Mouse (Mus musculus) urinary bladder, postnatal 36 days (tissue): Measurements from ENCODE around the gene Aldh3a1.

Experiments used
- DNase-seq, 2 experiments: peaks; one replicate each; pipeline ENCODE4 v3.0.0; 2022; ENCODE audit warnings: low spot score in 2 of 2, mixed read lengths in 1 of 2

The Aldh3a1 gene

DNA sequence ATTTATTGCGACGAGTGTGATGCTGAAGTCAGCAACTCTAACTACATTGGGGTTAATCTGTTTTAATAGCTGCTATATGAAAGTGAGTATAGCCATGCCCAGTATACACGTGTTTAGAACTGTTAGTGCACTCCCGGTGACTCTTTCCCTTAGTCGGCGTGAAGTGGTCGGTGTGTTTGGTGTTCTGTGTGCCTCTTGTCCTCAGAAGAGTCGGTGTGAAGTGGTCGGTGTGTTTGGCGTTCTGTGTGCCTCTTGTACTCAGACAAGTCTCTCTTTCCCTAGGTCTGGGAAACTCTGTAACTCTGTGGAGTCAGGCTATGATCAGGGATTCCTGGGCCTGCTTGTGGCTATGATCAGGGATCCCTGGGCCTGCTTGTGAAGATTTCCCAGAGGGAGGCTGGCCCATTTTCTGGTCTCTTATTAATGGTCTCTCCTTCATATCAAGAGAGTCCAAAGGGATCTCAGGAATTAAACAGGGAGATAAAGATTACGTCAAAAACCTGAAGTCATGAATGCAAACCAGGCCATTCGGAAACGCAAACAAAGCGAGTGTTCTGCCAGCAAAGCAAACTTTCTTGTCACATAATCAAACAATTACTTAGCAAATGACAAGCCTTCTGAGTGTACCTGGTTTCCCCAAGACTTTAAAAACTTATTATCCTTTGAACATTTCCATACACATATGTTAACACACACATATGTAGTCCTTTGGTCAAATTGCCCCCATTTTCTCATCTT lies 10.6 kb upstream of the Aldh3a1 start:
- no peak for DNase-seq

DNA sequence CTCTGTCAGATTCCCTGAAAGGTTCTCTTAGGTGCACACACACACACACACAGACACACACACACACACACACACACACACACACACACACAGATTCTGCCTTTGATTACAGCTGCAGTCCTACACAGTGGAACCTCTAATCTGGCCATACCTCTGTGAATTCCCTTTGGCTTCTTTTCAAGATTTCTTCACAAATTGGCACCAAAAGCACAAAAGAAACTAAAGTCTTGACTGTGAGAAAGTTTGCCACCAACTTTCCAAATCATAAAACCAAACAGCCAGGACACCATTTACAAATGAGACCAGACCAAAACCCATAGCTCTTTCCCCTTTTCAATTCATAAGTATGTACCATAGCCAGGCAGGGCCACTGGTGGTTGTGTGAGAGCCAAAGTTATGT lies 9.4 kb upstream of the Aldh3a1 start:
- no peak for DNase-seq

DNA sequence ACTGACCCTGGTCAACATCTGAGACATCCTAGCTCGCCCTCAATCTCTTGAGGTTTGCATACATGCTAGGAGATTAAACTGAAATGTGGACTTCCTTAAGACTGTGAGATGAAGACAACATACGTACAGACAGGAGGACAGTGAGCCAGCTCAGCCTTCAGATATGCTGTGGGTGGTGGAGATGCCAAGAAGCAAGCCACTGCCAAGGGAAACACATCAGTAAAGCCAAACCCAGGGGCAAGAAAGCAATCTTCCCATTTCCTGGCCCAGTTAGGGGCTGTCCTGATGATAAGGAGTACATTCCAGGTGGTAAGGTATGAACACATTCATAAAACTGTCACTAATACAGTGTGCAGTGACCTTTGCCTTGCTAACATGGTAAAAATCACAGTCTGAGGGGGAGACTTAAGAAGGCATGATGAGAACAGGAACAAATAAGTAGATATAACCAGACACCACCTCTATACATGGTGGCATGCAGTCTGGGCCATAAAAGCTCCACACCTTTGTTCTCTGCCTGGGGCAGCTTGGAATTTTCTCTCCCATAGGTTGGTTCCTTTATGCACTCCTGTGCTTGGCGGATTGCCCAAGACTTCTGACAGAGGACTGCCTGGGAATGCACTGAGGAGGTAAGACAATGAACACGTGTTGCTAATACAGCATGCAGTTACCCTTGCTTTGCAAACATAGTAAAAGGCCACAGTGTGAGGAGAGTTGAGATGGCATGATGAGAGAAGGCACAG lies 7.5 kb upstream of the Aldh3a1 start:
- no peak for DNase-seq

DNA sequence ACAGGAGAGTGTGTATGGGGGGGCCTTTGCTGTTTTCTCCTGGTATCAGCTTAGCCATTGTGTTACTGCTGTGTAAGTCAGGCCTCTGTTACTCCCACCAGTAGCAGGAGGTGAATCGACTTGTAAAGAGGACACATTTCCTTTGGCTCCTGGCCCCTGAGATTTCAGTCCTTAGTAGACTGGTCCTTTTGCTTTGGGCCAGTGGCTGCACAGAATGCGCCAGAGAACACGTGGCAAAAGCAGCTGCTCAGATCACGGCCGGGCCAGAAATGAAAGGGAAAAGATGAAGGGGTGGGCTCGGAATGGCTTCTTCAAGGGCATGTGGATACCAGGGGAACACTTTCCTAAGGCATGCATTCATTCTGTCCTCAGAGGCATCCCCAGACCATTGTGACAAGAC lies 5.2 kb upstream of the Aldh3a1 start:
- no peak for DNase-seq

DNA sequence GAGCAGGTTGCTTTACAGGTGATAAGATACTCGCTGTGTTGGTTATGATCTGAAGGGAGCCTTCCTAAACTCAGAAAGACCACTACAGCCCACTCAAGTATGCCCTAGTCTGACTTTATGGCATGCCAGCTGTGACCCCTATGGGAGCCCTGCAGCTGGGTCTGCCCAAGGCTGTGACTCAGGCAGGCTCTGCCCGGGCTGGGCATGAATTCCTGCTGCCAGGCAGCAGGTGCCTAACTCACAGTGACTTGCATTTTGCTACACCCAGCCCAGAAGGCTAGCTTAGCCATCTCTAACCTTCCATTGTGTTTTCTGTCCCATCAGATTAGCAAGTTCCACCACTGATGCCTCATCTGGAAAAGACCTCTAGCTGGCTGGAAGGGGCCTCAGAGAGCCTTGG lies 4.5 kb upstream of the Aldh3a1 start:
- DNase-seq, result no peak

DNA sequence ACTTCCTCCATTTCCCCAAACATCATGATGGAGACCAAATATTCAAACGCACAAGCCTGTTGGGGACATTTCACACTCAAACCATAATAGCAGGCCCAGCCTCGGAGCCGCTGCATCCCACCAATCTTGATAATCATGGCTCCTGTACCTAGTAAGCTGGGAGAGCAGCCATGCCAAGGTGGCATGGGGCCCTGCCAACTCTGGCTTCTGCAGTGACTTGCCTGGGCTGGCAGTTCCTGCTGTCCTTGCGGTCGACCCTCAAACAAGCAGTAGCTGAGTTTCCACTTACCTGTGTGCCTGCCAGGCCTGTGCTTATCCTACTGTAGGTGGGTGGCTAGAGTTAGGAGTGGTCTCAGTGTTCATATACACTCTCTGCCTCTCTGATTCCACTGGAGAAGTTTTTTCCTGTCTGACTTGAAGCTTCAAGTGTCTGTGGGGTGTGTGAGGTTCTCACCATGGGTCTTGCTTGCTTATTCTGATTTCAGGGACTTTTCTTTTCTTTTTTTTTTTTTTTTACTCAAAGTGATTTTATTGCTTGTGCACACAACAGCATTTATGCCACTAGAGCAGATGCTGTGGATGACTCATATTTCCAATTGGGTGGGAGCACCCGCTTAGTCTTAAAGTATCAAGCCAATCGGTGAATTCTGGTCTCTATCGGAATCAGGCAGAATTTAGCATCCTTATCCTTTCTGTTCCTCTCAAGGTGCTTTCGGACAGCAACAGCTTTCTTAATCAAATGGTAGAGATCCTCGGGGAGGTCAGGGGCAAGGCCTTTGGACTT lies 2.0 kb upstream of the Aldh3a1 start:
- DNase-seq, result peak in 1 of 2 experiments; percentile 27

DNA sequence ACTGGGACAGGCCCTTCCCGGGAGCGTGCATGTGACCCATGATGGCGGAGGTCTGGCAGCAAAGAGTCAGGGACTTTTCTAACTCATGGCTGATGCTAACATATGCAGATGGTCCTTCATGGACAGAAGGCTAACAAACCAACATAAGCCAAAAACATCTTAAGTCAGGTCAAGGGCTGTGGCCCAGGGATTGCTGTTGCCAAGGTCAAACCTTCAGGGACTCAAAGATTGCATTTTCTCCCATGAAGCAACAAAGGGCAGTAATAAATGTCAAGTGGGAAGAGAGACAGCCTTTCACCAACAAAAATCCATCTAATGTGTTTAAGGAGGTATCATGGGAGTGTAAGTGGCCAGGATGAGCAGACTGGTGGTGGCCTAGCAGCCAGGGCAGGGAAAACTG lies 1.2 kb upstream of the Aldh3a1 start:
- DNase-seq, result no peak

DNA sequence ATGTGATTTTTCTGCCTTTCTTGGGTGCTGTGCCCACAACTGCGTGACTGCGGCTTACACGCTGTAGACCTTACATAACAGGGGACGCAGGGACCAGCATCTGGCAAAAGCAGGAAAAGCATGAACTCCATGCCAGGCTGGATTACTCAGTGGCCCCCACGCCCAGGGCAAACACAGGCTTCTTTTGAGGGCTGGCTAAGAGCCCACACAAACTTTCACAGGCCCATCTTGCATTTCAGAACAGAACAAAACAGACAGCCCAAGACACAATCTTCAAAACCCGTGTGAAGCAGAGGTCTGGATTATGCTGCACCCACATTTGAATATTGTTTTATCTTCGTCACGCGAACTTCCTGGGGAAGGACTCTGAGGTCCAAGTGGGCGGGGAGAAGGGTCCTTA lies 979 bp downstream of the Aldh3a1 start:
- peak in 1 of 2 experiments; percentile 43 for DNase-seq

DNA sequence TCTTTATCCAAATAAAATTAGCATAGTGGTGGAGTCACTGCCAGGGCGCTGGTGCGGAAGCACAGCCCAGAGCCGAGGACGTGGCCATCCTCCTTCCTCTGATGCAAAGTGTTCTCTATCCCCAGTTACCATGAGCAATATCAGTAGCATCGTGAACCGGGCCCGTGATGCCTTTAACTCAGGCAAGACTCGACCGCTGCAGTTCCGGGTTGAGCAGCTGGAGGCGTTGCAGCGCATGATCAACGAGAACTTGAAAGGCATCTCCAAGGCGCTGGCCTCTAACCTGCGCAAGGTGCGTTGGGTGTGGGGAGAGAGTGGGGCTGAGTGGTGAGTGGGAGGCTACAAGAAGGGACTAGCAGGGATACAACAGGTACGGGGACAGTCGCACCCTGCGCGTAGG lies 4.8 kb downstream of the Aldh3a1 start:
- no peak for DNase-seq

DNA sequence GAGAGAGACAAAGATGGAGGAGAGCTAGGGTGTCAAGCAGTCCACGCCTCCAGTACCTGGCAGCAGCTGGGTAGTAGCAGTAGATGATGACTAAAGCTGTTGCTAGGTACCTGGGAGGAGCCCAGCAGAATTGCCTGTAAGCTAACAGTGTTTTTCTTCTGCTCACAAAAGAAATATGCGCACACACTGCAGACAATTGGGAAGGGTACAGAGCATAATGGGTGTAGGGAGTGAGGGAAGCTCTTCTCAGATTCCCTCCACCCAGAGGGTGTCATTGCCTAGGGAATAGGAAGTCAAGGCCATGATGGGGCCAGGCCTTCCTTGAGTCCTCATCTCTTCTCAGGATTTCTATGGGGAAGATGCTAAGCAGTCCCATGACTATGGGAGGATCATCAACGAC lies 8.6 kb downstream of the Aldh3a1 start:
- no peak for DNase-seq

DNA sequence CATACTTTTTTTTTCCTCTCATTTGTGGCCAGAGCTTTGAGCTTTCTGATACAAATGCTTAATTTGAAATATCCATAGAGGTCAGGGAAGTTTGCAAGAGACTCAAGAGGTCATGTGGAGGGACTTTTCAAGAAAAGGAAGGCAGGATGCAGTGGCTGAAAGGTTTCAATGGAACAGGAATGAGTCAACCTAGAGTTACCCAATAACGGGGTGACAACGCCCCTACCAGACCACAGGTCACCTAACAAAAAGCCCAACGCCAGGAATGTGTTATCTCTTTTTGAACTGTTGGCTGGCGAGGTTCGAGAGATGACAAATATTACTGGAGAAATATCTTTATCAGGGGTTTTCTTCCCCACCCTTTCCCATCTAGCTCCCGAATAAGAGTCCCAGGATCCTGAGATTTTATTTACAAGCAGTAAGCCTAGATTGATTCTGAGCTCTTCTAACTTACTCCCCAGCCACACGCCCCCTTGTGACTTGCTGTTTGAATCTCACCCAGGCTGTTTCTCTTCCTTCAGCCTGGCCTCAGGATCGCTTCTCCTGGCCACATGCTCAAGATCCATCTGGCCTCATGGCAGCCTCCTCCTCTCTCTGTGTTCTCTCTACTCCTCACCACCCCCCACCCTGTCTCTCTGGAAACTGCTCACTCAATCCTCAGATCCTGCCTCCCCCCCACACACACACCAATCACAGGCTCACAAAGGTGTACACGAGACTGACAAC lies 13.0 kb downstream of the Aldh3a1 start:
- peak in 1 of 2 experiments; percentile 22 for DNase-seq

DNA sequence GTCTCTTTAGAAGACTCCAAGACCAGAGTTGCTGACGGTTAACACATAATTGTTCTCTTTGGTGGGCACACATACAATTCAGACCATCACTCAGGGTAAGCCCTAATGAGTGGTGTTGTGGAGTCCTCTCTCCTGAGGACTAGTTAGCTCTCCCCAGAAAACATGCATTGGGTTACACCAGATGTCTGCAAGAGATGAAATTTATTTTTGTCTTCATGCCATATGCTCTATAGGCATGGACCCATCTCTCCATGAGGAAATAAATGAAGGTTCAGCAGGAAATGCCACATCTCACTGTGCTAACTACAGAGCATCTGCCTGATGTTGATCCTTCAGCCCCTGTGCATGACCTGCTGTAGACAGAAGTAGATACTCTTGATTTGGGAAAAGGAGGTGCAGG lies 14.7 kb downstream of the Aldh3a1 start:
- DNase-seq, result no peak

DNA sequence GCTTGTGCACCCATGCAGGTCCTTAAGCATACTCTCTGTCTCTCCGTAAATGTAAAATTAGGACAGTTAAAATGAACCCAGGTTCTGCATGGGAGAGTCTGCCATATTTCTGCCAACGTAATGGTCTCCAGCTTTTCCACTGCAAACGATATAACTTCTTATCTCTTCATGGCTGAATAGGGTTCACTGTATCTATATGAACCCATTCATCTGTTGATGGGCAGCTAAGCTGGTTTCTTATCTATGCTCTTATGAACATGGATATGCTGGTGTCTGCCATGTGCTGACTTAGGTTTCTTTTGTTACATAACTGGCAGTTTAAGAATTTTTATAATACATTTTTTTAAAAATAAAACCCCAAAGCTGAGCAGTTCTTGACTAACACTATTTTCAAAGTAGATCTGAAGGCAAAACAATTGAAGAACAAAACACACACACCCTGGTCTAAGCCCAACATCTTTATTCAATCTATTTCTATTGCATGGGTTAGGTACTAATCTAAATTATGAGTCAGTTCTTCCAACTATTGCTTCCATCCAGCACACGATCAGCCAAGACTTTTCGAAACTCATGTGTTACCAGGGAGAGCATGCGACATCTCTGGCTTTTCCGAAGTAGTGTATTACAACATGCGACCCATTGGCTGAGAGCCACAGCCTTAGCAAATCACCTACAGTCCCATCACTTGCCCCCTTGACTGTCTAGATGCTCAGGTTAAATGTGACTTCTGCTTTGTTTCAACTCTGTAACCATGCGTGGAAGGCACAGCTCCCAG lies 15.8 kb downstream of the Aldh3a1 start:
- no peak for DNase-seq

DNA sequence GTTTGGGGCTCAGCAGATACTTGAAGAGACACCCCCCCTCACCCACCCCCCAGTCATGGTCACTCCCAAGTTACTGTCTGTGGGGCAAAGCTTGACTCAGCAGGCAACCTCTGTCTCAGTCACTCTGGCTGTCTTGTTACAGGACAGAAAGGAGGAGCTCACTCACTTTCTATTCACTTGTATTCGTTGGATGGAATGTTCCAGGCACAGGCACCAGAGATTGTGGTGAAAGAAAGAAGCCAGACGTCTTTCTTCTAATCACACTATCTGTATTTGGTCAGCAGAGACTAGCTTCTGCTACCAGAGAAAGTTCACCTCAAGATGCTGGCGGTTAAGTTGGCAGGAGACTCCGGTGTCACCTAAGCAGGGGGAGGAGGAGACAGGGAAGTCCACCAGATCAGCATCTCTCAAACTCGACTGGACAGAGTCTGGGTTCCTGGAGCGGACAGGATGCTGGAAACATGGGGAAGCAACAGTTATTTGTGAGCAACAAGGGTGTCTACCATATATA lies 17.0 kb downstream of the Aldh3a1 start:
- no peak for DNase-seq

DNA sequence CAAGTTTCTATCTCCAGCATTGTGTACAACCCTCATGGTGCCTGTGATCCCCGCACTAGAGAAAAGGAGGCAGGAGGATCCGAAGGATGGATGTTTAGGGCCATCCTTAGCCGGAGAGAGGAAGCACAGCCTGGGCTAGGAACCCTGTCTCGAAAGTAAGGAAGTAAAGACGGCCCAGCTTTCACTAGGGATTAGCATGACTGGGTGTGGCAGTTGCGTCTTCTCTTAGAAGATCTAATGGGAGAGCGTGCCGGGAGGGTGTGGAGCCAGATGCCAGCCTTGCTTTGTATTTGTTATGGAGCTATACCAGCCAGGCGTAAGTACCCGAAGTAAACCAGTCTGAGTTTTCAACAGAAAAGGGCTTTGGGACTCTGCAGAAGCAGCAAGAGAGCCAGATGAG lies 17.6 kb downstream of the Aldh3a1 start:
- no peak for DNase-seq

DNA sequence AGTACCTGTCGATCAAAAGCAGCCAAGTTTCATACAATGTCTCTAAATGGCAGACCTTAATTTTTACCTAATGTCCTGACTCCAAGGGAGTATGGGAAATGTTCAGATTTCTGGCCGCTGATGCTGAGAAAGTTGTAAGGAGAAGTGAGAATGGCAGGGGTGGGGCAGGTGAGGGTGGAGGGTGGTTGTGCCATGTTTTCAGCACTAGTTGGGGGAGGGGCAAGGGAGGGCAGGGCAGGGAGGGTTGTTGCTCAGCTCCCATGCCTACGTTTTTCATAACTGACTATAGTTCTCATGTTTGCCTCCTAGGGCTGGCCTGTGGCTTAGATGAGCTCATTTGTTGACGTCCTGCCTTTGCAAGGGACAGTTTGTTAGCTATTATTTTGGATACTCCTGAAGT lies 18.2 kb downstream of the Aldh3a1 start:
- no peak for DNase-seq

DNA sequence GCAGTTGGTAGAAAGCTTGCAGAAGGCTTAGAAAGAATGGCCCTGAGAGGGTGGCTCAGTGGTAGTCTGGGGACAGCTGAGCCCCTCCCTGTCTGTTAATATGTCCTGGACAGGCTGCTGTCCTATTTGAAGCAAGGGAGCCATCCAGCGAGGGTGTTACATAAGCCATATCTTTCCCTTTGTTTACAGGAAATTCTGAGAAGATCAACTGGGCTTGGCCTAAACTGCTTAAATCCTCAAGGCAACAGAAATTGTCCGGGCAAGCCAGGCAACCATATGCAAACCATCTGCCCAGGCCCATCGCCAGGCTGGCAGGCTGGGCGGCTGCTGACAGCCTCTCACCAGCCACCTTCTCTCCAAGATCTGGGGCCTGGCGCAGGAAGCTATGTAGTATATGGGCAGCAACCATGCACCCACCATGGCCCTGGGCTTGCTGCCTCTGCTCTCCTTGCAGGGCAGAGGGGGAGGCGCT lies 18.6 kb downstream of the Aldh3a1 start:
- DNase-seq, result peak; percentile 33 to 46

DNA sequence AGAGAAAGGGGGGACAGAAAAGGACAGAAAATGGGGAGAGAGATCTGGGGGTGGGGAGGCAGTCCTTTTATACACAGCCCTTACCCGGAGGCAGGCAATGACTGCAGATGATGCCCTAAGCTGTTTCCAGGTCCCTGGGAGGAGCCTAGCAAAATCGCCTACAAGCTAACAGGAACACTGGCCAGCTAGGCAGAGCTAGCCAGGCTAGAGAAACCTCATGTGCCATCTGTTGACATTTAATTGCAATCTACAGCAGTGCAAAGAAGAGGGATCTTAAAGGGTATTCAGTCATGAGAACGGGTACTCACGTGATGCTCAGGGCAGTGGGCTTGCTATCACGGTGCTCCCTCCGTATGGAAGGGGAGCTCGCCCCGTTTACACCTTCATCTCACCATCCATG lies 20.5 kb downstream of the Aldh3a1 start:
- DNase-seq, result no peak

DNA sequence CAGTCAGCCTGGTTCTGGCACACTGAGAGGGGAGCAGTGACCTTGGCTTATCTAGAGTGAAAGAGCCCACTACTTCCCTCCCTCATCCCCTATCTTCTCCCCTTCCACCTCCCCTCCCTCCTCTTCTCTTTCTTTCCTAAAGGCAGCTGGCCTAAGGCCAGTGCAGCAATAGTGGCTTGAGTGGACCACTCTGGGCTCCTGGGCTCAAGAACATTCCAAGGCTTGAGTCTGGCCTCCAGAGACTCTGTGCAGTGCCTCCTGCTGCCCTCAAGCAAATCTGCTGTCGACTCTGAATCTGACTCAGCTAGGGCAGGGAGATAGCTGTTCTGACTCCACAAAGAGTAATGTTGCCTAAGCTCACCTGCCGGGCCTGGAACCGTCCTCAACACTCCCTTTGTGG lies 21.1 kb downstream of the Aldh3a1 start:
- DNase-seq, result no peak

DNA sequence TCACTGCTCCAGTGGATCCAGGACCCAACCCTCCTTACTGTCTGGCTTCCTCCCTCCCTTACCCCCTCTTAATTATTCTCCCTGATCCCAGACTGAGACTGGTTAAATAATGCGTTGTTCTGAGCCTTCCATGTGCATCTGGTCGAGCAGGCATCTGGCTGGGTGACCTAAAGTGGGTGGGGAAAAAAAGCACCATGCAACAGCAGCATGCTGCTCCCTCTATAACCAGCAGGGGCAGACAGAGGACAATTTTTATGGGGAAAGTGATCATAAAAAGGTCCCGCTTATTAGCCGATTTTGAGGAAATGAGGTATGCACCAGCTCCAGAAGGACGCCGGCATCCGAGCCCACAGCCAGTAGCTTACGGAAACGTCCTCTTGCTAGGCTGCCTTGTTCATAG lies 24.0 kb downstream of the Aldh3a1 start:
- peak; percentile 58 to 69 for DNase-seq

DNA sequence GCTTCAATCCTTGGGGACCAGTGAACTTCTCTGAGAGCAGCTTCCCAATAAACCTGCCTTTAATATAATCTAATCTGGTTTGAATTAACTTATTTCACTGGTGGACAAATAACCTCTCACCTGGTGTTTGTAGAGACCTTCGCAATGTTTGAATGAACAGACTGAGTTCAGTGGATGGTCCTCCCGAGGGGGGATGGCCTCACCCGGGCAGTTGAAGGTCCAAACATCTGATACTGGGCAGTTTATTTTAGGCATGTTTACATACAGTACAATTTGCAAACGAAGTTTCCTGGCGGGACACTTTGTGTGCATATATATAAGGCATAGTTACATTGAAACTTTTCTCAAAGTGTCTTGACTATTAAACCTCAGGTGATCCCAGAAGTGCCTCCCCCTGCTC lies 26.8 kb downstream of the Aldh3a1 start:
- DNase-seq, result no peak
